Mouse (Mus musculus) layer of hippocampus, adult 8-10 months (tissue): ENCODE data around the gene 2900026A02Rik. TPM values are rescaled to one million over a fixed set of nuclear protein-coding genes. Genes with fewer than 3 reads are reported as not detected.
A peak's percentile ranks its signal among the peaks of the same experiment; 100 is the strongest.

Experiments
- DNase-seq, 2 experiments: peaks; one replicate each; pipeline ENCODE4 v3.0.0; 2022; ENCODE audit warnings: low spot score in 2 of 2
- total RNA-seq, 4 experiments: library from RNA; stranded (reverse); gene quantifications; 2 replicates each; pipeline ENCODE4 v1.2.4; 2022

The 2900026A02Rik gene
- total RNA-seq, 4 experiments from 2014 or later: 56.0 to 66.0 (median 61.1) TPM

DNA sequence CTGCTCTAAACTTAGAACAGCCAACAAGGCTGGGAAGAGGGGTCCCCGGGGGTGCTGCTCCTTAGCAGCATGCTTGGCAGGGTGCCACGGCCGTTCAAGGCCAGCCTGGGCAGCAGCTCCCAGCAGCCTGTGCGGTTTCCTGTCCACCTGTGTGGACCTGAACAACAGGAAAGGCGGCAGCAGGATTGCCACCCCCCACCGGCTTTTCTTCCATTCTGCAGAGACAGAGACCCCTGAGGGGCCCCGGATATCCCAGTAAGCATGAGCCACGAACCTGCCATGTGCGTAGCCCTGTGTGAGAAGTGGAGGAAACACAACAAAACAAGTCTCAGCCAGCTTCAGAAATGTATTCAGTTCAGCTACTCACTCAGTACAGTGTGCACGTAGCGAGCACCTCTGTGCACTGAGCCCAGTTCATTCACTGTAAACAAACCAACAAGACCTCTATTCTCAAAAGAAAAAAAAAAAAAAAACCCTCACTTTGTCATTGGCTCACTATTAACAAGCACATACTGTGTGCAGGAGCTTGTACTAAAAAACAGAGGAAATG is 69.4 kb downstream of the 2900026A02Rik start:
- no peak for DNase-seq

DNA sequence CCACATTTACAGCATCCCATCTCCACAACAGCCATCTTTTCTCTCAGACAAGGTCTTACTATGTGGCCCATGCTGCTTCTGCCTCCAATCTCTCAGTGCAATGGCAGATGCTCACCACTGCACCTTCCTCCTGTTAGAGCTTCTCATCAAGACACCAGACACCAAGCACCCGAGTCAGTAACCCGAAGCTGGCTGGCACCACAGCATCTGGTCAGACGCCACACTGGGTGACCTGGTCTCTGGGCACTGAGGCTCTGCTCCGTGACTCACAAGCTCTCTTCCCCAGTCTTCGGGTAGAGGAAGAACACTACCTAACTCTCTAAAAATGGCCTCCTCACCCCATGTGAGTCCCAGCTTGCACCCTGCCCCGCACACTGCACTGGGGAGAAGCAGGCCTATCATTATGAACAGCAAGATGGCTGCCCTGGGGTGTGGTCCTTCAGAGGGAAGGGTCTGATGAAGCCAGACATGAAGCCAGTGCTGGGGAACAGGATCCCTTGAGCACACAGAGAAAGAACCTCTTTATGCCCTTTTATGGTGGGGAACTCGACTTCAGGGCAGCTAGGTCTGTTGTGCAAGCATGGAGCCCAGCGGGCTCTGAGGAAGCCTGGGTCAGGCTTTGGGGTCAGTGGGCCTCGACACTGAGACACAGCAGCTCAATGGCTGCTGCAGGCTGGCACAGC is 70.0 kb downstream of the 2900026A02Rik start:
- no peak for DNase-seq

DNA sequence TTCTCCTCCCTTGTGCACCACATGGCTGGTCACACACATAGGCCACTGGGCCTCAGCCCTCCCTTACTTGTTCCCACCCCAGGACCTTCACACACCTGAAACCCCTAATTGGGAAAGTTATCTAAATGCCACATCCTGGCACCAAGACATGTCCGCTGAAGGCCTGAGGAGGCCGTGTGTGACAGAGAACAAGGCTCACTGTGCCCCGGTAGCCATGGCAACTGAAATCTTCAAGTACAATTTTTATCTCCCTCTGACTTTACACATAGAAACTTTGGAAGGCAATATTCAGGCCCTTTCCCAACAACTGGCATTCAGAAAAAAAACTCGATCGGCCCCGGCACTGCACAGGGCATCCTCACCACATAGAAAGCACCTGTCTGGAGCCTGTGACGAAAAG is 72.0 kb downstream of the 2900026A02Rik start:
- no peak for DNase-seq

DNA sequence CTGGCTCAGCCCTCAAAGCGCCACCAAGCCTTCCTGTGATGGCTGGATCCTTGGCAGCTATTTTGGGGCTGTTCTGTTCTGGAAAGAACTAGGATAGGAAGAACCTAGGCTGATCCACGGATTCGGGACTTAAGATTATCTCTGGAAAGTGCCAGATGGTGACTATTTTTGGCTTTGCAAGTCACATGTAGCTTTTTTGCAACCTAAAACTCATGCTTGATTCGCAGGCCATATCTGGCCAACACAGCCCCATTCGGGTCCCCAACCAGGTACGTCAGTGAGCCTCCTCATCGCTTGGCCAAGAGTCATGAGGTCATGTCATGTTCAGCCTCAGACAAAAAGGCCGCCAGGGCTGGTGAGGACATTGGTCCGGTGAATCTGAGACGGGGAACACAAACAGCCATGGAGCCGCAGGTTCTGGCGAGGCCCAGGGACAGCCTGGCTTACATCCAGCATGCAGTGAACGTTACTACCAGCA is 73.0 kb downstream of the 2900026A02Rik start:
- no peak for DNase-seq

DNA sequence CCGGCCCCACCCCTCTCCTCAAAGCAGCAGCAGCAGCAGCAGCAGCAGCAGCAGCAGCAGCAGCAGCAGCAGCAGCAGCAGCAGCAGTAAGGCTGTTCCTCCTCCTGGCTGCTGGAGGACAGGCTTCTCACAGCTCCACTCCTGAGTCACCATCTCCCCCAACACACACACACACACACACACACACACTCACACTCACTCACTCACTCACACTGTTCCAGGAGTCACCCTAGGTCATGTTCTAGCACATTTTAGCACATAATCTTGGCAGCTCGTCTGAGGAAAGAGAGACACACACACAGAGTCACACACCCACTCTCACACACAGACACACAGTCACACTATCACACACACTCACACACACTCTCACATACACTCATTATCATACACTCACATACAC is 74.4 kb downstream of the 2900026A02Rik start:
- no peak for DNase-seq

DNA sequence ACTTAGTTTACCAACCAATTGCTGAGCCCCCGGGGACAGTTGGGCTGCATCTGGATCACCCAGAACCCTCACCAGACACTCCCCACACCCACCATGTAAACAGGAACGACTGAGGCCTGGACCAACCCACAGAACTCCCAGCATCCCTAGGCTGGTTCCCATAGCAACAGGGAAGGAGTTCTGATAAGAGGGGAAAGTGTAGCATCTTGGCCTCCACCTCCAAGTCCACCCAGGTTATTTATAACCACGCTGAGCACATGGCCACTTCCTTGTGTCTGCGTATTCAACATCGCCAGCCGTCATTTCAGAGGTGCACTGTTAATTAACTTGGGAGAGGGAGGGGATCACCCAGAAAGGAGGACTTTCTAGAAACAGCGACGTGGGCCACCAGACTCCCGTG is 75.9 kb downstream of the 2900026A02Rik start:
- DNase-seq: no peak

DNA sequence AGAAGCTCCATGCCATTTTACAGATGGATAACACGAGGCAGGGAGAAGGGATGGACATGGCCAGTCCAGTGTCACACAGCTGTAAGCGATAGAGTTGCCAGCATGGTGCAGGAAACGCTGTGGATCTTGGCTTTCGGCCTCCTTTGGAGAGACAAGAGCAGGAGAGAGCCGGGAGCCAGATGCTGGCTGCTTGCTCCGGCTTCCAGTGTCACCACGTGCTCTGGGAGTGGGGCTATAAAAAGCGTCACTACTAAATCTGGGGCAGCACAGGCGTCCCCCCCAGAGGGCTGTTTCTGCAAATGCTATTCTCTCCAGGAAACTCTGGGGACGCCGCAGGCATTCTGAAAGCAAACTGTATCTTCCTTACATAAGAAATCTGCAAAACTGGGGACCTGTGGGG is 78.5 kb downstream of the 2900026A02Rik start:
- DNase-seq: peak; percentile 65 to 80

DNA sequence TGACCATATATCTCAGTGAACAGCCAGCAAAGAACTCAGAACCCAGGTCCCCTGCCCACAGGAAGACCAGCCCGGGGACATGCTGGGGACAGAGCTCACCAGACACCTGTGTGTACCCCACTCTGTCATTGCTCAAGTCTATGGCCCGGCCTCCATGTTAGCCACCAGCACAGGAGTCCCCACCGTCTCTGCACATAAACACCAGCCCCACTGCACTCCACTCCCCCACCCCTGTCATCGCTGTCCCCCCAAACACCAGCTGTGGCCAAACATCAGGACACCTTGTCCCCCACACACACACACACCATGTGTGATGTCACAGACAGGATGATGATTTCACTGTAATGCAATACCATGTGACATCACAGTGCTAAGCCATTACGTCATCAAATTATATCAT is 79.0 kb downstream of the 2900026A02Rik start:
- DNase-seq: no peak

DNA sequence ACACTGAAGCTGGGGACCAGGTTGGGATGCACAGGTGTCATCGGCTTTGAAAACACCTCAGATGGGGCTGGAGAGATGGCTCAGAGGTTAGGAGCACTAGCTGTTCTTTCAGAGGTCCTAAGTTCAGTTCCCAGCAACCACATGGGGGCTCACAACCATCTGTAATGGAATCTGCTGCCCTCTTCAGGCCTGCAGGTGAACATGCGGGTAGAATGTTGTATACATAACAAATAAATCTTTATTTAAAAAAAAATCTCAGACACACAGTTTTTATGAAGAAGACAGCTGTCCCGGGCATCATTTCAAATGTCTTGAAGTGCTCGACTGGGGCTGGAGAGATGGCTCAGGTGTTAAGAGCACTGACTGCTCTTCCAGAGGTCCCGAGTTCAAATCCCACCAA is 80.2 kb downstream of the 2900026A02Rik start:
- DNase-seq: no peak

DNA sequence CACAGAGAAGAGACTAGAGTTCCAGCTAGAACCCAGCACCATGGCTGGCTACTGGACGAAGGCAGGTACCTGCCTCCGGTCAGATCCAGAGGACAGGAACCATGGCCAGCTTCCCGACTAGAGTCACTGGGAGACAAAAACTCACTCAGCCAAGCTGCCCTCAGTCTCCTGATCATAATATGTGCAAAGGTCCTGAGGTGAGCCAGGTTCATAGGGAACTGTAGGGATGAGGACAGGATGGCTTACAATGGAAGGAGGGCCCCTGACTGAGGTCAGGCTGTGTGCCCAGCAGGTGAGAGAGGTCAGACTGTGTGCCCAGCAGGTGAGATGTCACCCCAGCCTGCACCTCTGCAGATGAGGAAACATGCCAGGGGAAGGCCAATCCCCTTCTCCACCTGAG is 81.0 kb downstream of the 2900026A02Rik start:
- no peak for DNase-seq

DNA sequence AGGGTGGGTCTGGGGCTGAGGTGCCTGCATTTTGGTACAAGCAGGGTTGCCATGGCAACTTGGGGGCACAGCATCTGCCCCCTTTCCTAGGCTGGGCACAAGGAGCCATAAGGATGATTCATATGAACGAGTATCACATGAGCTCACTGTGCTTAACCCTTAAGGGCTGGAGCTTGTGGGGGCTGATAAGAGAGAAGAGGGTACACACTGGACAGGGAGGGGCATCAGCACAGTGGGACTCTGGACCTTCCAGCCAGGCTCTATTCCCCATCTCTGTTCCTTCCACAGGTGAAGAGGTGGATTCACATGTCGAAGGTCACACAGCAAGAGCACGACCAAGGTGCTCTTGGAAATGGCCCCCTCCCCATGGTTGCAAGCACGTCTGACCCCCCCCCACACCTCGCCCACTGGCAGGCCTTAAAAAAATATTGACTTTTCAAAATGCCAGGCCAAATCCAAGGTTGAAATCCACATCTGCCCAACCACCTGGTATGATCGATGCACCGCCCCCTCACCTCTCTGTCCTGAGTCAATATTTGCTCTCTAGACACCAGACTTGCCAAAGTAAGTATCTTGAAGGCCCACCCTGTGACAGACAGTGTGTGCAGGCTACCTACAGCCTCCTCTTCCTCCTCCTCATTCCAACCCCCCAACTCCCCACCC is 81.8 kb downstream of the 2900026A02Rik start:
- no peak for DNase-seq

DNA sequence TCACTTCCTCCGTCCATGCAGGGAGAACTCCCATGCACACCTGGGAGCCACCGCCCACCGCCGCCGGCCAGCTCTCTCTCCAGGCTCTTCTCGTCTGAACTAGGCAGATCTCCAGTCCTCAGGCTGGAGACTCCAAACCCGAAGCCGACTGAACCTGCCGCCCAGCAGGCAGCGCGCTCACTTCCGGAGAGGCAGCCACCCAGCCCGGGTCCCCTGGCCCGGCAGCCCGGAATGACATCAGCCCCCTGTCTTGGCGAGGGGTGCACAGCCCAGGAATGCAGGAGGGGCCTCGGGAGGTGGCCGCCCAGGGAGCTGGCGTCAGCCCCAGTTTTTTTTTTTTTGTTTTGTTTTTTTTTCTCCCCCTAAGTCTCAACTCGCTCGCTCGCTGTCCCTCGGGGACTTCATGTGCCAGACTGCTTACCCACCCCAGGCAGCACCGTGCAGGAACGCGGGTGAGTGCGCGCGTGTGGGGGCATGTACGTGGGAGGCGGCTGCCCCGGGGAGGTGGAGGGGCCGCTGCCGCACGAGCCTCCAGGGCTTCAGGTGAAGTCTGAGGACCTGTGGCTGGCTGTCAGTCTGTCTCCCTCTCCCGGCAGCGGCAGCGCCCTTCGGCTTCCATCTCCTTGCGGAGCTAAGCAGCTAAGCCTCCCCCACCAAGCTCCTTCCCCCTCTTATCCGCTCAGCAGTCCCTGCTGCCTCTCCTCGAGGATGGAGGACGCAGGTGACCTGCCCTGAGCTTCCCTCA is 82.5 kb downstream of the 2900026A02Rik start:
- DNase-seq: peak; percentile 26 to 48

DNA sequence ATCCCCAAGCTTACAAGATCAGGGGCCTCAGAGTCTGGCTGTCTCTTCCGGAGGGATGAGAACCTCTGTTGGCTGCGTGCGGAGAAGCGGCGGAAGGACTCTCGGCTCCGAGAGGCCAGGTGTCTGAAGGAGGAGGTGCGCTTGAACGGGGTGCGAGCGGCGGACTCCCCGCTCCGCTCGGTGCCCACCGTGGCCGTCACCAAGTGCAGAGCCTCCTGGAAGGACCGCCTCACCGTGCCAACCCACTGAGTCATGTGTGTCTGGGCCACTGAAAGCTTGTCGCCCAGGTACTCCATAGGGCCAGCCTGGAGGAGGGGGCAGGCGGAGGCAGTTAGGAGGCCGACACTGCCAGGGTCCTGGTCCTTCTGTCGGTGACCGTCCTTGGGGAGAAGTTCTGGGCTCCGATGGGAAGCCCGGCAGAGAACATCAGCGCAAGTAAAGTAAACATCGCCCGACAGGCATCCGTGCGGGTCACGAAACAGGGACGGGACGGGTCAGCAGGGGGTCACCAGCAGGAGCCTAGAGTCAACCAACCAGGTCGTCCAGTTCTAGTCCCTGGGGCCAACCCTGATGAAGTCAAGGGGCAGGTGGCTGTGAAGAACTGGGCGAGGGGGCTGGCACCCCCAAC is 83.2 kb downstream of the 2900026A02Rik start:
- peak in 1 of 2 experiments; percentile 30 for DNase-seq

DNA sequence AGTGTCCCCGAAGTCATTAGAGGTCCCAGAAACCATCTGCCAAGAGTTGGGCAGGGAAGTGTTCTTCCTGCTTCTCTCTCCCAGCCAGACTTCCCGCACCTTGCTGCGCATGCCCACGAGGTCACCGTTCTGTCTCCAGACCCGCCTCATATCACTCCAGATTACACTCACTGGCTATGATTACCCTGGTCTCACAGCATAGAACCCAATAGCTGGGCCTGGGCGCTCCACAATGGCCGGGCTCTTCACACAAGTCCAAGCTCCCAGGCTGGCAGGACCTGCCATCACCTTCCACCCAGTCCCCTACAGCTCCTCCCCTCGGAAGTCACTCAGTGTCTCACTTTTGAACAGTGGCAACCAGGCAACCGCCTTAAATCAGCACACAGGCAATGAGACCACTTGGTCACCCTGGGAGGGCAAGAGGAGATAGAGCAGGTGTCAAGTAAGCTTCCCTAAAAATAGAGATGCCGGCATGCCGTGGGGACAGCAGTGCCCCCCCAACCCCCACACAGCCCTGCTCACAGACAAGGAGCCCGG is 84.0 kb downstream of the 2900026A02Rik start:
- DNase-seq: no peak

DNA sequence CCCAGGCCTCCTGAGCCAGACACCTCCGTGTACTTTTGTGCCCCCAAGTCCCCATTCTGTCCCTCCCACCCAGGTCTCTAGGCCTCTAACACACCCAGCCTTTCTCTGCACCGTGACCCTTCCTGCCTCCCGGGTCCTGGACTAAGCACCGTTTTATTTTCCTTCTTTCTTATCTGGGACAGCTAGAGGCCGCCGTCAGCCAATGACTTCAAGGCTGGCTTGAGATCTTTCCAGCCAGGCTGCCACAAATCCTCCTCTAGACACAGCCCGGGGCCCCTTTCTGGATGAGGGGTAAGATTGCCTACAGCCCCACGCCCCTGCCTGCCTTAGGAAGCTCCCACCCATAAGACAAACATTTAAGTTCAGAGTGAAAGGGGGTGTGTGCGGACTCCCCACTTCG is 85.5 kb downstream of the 2900026A02Rik start:
- DNase-seq: no peak

DNA sequence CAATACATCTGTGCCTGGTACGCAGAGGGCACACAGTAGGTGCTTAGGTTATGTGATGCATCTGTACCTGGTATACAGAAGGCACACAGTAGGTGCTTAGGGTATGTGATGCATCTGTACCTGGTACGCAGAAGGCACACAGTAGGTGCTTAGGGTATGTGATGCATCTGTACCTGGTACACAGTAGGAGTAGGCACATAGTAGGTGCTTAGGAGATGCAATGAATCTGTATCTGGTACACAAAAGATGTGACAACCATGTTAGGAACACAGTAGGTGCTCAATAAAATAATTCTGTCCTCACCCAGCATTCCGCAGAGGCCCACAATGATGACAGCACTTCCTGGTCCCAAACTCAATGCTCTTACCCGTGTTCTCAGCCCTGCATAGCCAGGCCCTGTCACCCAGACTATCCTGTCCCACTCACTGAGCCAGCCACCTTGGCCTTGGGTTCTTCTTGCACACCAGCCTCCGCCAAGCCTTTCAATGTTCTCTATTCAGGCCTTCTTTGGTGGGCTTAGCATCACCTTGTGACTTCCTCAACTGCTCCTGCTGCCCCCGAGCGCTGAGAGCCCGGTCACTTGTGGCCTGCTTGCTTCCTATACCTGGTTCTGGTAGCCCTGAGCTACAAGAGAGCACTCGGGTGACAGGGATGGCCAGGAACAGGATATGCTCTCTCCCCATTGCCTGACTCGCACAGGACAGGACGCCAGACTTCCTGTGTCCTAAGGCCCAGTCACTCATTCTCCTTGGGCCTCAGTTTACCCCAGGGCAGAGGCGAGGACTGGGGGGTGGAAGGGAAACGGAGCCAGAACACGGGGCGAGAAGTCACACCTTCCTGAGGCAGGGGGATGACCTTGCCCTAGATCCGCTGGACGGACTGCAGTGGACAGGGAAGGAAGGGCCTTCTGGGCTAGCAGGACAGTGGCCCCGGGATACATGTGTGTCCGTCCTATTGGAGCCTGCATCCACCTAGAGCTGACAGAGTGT is 87.0 kb downstream of the 2900026A02Rik start:
- no peak for DNase-seq

DNA sequence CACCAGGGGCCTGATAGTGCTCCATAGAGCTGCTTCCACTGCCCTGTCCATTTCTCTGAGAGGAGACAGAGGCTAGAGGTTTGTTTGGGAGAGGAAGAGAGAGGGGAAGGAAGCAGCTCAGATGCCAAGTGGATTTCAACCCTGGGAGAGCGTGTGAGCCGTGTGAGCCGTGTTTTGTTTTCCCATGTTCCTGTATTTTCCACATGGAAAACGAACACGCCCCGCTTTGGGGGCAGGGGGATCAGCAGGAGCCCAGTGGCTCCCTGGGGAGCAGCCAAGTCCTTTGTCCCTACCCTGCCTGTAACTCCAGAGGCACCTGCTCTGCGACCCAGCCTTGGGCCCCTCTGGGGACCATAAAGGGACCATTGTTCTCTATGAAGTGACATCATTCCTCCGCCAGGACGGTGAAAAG is 88.0 kb downstream of the 2900026A02Rik start:
- DNase-seq: no peak

DNA sequence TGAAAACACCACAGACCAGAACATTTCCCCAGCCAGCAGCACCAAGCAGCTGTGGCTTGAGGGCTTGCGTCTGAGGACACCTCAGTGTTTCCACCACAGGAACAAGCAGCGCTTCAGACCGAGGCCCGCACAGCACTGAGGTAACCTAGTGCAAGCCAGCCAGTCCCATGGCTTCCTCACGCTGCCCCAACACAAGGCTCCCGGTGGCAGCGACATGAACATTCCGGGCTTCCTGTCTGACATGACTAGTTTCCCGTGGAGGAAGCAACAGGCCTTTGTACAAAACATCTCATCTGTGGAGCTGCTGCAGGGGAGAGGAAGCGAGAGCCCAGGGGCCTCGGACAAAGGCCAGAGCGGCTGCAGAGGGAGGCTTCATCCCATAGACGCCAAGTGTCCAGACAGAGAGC is 88.4 kb downstream of the 2900026A02Rik start:
- DNase-seq: no peak

DNA sequence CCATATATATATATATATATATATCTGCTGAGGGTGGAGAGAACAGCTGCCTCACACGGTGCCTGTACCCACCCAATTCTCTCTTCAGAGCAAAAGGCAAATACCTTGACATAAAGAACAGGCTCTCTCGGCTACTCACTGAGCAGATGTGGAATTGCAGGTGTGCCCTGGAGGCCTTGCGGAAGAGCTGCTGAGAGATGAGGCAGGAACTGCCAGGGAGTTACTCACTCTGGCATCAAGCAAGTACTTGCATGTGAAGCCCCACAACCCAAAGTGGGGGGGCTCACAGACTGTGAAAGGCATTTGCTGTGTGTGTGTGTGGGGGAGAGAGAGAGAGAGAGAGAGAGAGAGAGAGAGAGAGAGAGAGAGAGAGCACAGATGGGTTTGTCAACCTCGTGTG is 92.6 kb downstream of the 2900026A02Rik start:
- DNase-seq: no peak

DNA sequence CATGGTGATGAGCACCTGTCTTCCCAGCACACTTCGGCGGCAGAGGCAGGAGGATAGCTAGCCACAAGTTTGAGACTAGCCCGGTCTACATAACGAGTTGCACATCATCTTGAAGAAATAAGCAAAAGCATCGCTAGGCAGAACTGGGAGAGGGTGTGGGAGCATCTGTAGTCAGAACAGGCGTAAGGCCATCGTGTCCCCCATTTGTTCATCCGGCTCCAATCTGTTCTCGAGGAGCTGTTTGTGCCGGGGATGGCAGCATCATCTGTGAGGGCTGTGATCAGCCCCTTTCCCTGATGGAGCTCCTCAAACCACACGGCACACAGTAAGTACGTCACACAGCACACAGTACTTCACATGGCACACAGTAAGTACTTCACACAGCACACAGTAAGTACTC is 94.6 kb downstream of the 2900026A02Rik start:
- DNase-seq: peak; percentile 48 to 78
